Mouse (Mus musculus) thymus, adult 2 months (tissue): ENCODE data around the gene Kif26a. TPM values are rescaled to one million over a fixed set of nuclear protein-coding genes. Genes with fewer than 3 reads are reported as not detected.

ENCODE experiments used
- DNase-seq: peaks from one replicate; pipeline ENCODE4 v3.0.0; 2021
- H3K27ac ChIP-seq: fragments of 200-500 bp; 2 replicates; pipeline ENCODE4 v1.5.1; 2012; ENCODE audit warnings: low read length, control low read depth; ENCODE audit not compliant: control insufficient read depth, insufficient read depth
- H3K27me3 ChIP-seq: fragments of 200-500 bp; 2 replicates; pipeline ENCODE4 v1.6.1; 2012; ENCODE audit warnings: mild to moderate bottlenecking, low read length, moderate library complexity, mixed read lengths; ENCODE audit not compliant: control insufficient read depth, insufficient read depth
- H3K36me3 ChIP-seq: fragments of 200-500 bp; 2 replicates; pipeline ENCODE4 v1.6.1; 2012; ENCODE audit warnings: mild to moderate bottlenecking, low read length, moderate library complexity; ENCODE audit not compliant: control insufficient read depth, insufficient read depth
- H3K4me1 ChIP-seq: fragments of 200-500 bp; replicated peaks from 2 replicates; pipeline ENCODE4 v1.6.1; 2012; ENCODE audit warnings: low read length; ENCODE audit not compliant: control insufficient read depth, insufficient read depth
- H3K4me3 ChIP-seq: fragments of 200-500 bp; 2 replicates; pipeline ENCODE4 v1.5.1; 2012; ENCODE audit warnings: mild to moderate bottlenecking, low read length, control low read depth, moderate library complexity; ENCODE audit not compliant: control insufficient read depth, insufficient read depth
- CTCF ChIP-seq: fragments of 200-500 bp; IDR thresholded peaks from 2 replicates; pipeline ENCODE4 v1.5.1; 2012; ENCODE audit warnings: mild to moderate bottlenecking, control low read depth, low read length, moderate library complexity, borderline replicate concordance; ENCODE audit not compliant: control insufficient read depth, poor library complexity, insufficient read depth; ENCODE audit errors: extremely low read depth
- POLR2A ChIP-seq: fragments of 200-500 bp; IDR thresholded peaks from 2 replicates; pipeline ENCODE4 v1.6.1; 2012; ENCODE audit warnings: mild to moderate bottlenecking, low read length, control low read depth, moderate library complexity; ENCODE audit not compliant: control insufficient read depth, poor library complexity, insufficient read depth; ENCODE audit errors: extremely low read depth
- WGBS: fragments of 180-500 bp; shearing (Covaris S2); methylation state at CpG from one replicate; pipeline ENCODE4 v1.1.7; 2018; 5-methylcytosine and 5-hydroxymethylcytosine counted together
- polyA plus RNA-seq: library from polyadenylated mRNA; depleted of rRNA; stranded (reverse); fragments of >200 nt; gene quantifications from 2 replicates; pipeline ENCODE4 v1.2.3, GENCODE M21; 2012

The Kif26a gene
- polyA plus RNA-seq, 1 experiment, result 6.6 TPM

DNA sequence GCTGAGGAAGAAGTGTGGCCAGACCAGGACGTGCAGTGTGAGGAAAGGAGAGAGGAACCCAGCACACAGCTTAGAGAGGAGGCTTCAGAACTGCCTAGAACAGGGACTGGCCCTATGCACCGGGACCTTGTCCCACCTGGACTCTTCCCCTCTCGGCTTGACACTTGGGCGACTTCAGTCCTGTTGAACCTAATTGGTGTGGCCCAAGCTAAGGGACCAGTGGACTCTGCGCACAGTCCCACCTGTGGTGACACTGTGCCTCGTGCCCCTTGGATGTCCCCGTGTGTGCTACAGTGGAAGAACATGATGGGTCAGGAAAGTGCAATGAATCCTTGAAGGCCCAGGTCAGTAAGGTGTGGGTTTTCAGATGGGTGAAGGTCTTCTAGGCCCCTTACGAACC lies 38.3 kb upstream of the Kif26a start:
- no peak for DNase-seq
- 84% methylated on average over 8 of the region's 8 CpGs for WGBS

DNA sequence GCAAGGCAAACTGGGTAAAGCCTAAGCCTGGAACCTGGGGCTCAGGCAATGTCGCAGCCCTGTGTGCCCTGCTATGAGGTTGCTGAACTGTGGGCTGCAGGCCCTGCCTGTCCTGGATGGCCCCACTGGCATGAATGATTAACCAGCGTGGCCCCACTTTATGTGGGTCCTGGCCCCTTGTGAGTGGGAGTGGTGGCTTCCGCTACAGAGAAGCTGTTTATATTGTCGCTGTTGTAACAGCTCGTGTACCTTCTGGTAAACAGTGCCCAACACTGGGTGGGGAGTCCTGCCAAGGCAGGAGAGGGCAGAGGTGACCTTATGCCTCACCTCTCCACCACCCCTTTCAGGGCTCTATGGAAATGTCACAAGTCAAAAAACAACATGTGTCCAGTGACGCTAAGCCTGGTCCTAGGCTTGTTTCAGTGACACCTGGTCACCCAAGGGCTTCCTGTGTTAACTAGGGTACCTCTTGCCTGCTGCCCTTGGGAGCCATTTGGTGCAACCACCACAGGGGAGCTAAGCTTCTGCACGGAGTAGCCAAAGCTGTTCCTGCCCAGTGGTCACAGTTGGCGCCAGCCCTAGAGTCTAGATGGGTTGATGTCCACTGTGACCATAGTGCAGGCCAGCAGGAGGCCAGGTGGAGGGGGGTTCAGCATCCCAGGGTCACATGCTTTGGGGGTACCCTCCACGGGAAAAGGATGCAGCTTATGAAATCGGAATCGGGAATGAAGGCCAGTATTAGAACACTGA lies 37.1 kb upstream of the Kif26a start:
- TF ChIP-seq POLR2A (no peak), CTCF (no peak)
- DNase-seq, result no peak
- H3K27me3 ChIP-seq, result no peaks in the 10 kb centered on the region; the same call in 1 of the 2 replicates

More for the DNA sequence above, 38.3 kb upstream of the Kif26a start:
- no peak overlapping the region for H3K4me3 ChIP-seq
- no peaks in the 10 kb centered on the region; the same call in 1 of the 2 replicates for H3K27me3 ChIP-seq
- no peaks in the 10 kb centered on the region for H3K36me3 ChIP-seq
- TF ChIP-seq POLR2A, result no peak
- TF ChIP-seq CTCF, result no peak
- H3K4me1 ChIP-seq, result no peaks in the 10 kb centered on the region
- H3K27ac ChIP-seq, result no peak overlapping the region

DNA sequence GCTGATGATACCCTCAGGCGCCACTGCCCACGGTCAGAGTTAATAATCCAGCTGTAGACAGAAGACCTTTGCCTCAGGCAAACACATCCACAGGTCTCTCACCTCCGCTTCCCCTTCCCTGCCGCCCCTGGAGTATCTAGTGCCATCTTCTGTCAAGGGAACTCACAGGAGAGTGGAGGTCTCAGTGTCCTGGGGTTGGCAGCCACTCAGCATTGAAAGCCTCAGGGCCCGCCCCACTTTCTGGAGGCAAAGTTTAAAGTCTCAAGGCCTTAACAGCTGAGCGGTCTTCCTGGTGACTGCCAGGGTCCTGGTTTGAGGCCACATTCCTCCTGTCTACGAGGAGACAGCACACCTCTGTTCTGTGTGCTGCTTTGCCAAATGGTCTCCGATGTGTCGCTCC lies 36.3 kb upstream of the Kif26a start:
- no peak overlapping the region for H3K27ac ChIP-seq
- 88% methylated on average over 9 of the region's 9 CpGs for WGBS
- DNase-seq, result no peak
- TF ChIP-seq CTCF (no peak), POLR2A (no peak)
- no peak overlapping the region for H3K4me3 ChIP-seq
- H3K36me3 ChIP-seq, result no peaks in the 10 kb centered on the region
- no peaks in the 10 kb centered on the region; the same call in 1 of the 2 replicates for H3K27me3 ChIP-seq
- no peaks in the 10 kb centered on the region for H3K4me1 ChIP-seq

More for the DNA sequence above, 37.1 kb upstream of the Kif26a start:
- Histone ChIP-seq H3K27ac (no peak overlapping the region), H3K4me3 (no peak overlapping the region), H3K36me3 (no peaks in the 10 kb centered on the region), H3K4me1 (no peaks in the 10 kb centered on the region)
- WGBS, result 89% methylated on average over 11 of the region's 11 CpGs

DNA sequence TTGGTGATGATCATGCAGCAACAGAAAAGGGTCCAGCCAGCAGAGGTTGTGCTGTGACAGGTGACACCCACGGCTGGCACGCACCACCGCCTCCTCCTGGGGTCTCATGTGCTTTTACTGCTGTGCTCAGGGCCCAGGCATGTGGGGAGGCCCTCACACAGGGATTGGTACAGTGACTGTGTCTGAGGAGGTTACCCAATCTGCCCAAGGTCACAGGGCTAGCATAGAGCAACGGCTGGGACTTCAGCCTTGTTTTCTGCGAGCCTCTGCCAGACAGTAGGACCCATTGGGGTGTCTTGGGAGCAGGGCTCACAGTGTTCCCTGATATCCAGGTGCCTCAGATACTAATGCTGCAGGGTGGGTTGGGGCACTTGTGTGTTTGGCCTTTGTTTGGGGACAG lies 34.7 kb upstream of the Kif26a start:
- Histone ChIP-seq H3K4me3 (no peak overlapping the region), H3K27ac (no peak overlapping the region), H3K36me3 (no peaks in the 10 kb centered on the region), H3K27me3 (no peaks in the 10 kb centered on the region; the same call in 1 of the 2 replicates), H3K4me1 (no peaks in the 10 kb centered on the region)
- WGBS, result 88% methylated on average over 5 of the region's 5 CpGs
- DNase-seq, result no peak
- no peak for TF ChIP-seq POLR2A
- no peak for TF ChIP-seq CTCF

DNA sequence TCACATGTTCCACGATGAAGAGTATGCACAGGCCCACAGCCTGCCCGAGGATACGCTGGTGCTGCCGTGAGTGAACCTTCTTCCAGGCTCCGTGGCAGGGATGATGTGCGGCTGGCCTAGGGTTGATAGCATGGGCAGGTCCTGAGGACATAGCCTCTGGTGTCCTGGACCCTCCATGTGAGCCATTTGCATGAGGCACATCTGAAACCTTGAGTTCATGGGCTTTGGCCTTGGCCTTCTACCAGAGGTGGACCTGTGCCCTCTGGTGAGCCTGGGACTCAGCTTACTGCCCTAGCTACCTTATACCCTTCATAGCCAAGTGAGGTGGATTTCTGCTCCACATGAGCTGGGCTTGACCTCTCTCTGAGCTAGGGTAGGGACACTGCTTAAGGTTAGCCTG lies 33.8 kb upstream of the Kif26a start:
- 94% methylated on average over 6 of the region's 6 CpGs for whole genome bisulfite sequencing
- Histone ChIP-seq H3K27me3 (no peaks in the 10 kb centered on the region), H3K27ac (no peak overlapping the region), H3K36me3 (no peaks in the 10 kb centered on the region), H3K4me1 (no peaks in the 10 kb centered on the region), H3K4me3 (no peak overlapping the region)
- TF ChIP-seq CTCF (no peak), POLR2A (no peak)
- no peak for DNase-seq

DNA sequence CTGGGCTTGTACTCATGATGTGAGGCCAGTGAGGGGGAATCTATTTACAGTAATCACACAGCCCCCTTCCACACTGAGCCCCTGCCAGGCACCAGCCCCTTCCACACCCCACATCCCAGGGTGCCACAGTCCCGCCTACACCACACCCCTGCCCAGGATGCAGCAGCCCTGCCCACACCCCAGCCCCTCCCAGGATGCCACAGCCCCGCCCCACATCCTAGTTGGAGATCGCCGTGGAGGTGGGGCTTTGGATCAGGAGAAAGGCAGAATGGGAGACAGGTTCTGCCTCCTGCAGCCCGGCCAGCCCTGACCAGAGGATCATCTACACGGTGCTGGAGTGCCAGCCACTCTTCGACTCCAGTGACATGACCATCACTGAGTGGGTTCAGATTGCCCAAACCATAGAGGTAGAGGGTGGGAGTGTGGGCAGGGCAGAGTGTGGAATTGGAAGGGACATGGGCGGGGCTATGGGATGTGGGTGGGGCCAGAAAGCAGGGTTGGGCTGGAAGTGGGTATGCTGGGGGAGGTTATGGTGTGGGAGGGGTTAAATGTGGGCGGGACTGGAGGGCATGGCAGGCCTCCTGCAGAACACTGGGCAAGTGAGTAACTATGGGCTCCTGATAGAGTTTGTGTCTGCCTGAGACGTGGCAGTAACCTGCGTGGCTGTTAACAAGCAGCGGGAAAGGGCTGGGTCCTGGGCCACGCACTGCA lies 33.2 kb upstream of the Kif26a start:
- Histone ChIP-seq H3K4me1 (no peaks in the 10 kb centered on the region), H3K27ac (no peak overlapping the region), H3K27me3 (no peaks in the 10 kb centered on the region), H3K36me3 (no peaks in the 10 kb centered on the region), H3K4me3 (no peak overlapping the region)
- WGBS, result 25% methylated on average over 13 of the region's 13 CpGs
- no peak for DNase-seq
- TF ChIP-seq CTCF (no peak), POLR2A (no peak)
